Mouse (Mus musculus) stomach, embryonic 16.5 days (tissue): ENCODE measurements around the gene Mdga1. TPM values are rescaled to one million over a fixed set of nuclear protein-coding genes. Genes with fewer than 3 reads are reported as not detected.

Source experiments
- ATAC-seq: fragments of 200-750 bp; cut with Nextera tagmentation; 2 replicates; pipeline ENCODE4 v1.8.0; 2017; ENCODE audit warnings: moderate number of reproducible peaks, moderate TSS enrichment; ENCODE audit not compliant: insufficient read depth, low FRiP score
- H3K27ac ChIP-seq: fragments of 300-500 bp; sonication (generic); 2 replicates; pipeline ENCODE4 v1.5.1; 2014; ENCODE audit warnings: low read length
- H3K27me3 ChIP-seq: fragments of 300-500 bp; sonication (generic); 2 replicates; pipeline ENCODE4 v1.6.1; 2014; ENCODE audit warnings: low read length, control low read depth, mixed read lengths; ENCODE audit not compliant: control insufficient read depth, insufficient read depth
- H3K36me3 ChIP-seq: fragments of 300-500 bp; sonication (generic); 2 replicates; pipeline ENCODE4 v1.6.1; 2014; ENCODE audit warnings: low read length; ENCODE audit not compliant: control insufficient read depth, insufficient read depth
- H3K4me1 ChIP-seq: fragments of 300-500 bp; sonication (generic); 2 replicates; pipeline ENCODE4 v1.6.1; 2014; ENCODE audit warnings: low read length, control low read depth, mixed read lengths; ENCODE audit not compliant: control insufficient read depth, insufficient read depth
- H3K4me2 ChIP-seq: fragments of 300-500 bp; sonication (generic); 2 replicates; pipeline ENCODE4 v1.6.1; 2014; ENCODE audit warnings: low read depth, low read length, mixed read lengths
- H3K4me3 ChIP-seq: fragments of 300-500 bp; sonication (generic); replicated peaks from 2 replicates; pipeline ENCODE4 v1.5.1; 2014; ENCODE audit warnings: mild to moderate bottlenecking, low read length
- H3K9ac ChIP-seq: fragments of 300-500 bp; sonication (generic); 2 replicates; pipeline ENCODE4 v1.6.1; 2014; ENCODE audit warnings: low read length
- H3K9me3 ChIP-seq: fragments of 300-500 bp; sonication (generic); replicated peaks from 2 replicates; pipeline ENCODE4 v1.6.1; 2016; ENCODE audit warnings: low read length, control low read depth; ENCODE audit not compliant: control insufficient read depth
- WGBS: fragments of 180-500 bp; shearing (Covaris S2); extraction: QIAGEN DNeasy Blood & Tissue Kit; methylation state at CpG from one replicate; pipeline ENCODE4 v1.1.7; 2014; 5-methylcytosine and 5-hydroxymethylcytosine counted together
- polyA plus RNA-seq: library from polyadenylated mRNA; unstranded; fragments of >200 nt; fragmentation: Nextera tagmentation; extraction: Ambion mirVana; gene quantifications from 2 replicates; pipeline ENCODE4 v1.2.1, GENCODE M21; 2015

Gene Mdga1
- polyA plus RNA-seq, 1 experiment from 2014 or later = 2.9 TPM

GRCm38 (mm10) chr17:29920089-29920488, 49.8 kb downstream of the Mdga1 start:
- WGBS = 59% methylated on average over 6 of the region's 6 CpGs
- H3K4me2 ChIP-seq = no peak overlapping the region
- no peaks in the 10 kb centered on the region for H3K36me3 ChIP-seq
- no peak overlapping the region for H3K4me3 ChIP-seq
- H3K9ac ChIP-seq = no peak overlapping the region
- no peak overlapping the region for H3K27ac ChIP-seq
- peaks cover 7% of the 10 kb centered on the region for H3K4me1 ChIP-seq
- no peaks in the 10 kb centered on the region for H3K27me3 ChIP-seq
- ATAC-seq = no peak
- no peaks in the 10 kb centered on the region for H3K9me3 ChIP-seq

GRCm38 (mm10) chr17:29919552-29919920, 50.4 kb downstream of the Mdga1 start:
- H3K4me2 ChIP-seq = no peak overlapping the region
- no peak overlapping the region for H3K9ac ChIP-seq
- no peaks in the 10 kb centered on the region for H3K27me3 ChIP-seq
- H3K36me3 ChIP-seq = no peaks in the 10 kb centered on the region
- ATAC-seq = no peak
- H3K27ac ChIP-seq = no peak overlapping the region
- peaks cover 7% of the 10 kb centered on the region for H3K4me1 ChIP-seq
- no peaks in the 10 kb centered on the region for H3K9me3 ChIP-seq
- no peak overlapping the region for H3K4me3 ChIP-seq
- WGBS = 70% methylated on average over 3 of the region's 3 CpGs

GRCm38 (mm10) chr17:29918791-29919551, 50.9 kb downstream of the Mdga1 start:
- no peak for ATAC-seq
- Histone ChIP-seq H3K4me1 (peaks cover 7% of the 10 kb centered on the region), H3K27ac (no peak overlapping the region), H3K9me3 (no peaks in the 10 kb centered on the region), H3K4me2 (no peak overlapping the region), H3K36me3 (no peaks in the 10 kb centered on the region), H3K9ac (no peak overlapping the region), H3K4me3 (no peak overlapping the region), H3K27me3 (no peaks in the 10 kb centered on the region)
- 61% methylated on average over 13 of the region's 13 CpGs for WGBS

DNA sequence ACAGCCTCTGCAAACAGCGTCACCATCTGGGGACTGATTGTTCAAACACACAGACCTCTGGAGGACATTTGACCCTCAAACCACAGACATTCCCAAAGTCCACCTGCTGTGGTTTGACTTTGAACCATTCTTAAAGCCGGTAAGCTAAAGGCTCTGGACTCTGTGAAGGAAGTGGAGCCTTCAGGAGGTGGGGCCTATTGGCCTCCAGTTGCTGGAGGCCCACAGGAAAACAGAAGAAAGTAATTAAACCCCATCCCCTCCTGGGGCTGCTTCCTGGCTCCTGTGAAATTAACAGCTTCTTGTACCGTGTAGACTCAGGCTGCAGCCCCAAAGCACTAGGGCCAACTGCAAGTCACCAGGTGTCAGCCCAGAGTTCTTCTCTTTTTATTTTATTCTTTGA, 52.9 kb downstream of the Mdga1 start:
- WGBS = 19% methylated on average over 3 of the region's 3 CpGs
- Histone ChIP-seq H3K9me3 (no peaks in the 10 kb centered on the region), H3K4me2 (no peak overlapping the region), H3K27ac (no peak overlapping the region), H3K4me3 (no peak overlapping the region), H3K9ac (no peak overlapping the region), H3K36me3 (no peaks in the 10 kb centered on the region), H3K27me3 (no peaks in the 10 kb centered on the region), H3K4me1 (peaks cover 12% of the 10 kb centered on the region)
- no peak for ATAC-seq

GRCm38 (mm10) chr17:29915820-29916219, 54.1 kb downstream of the Mdga1 start:
- Histone ChIP-seq H3K4me3 (no peak overlapping the region), H3K9me3 (no peaks in the 10 kb centered on the region), H3K27me3 (no peaks in the 10 kb centered on the region), H3K9ac (no peak overlapping the region), H3K36me3 (no peaks in the 10 kb centered on the region), H3K4me1 (peaks cover 12% of the 10 kb centered on the region), H3K4me2 (no peak overlapping the region), H3K27ac (no peak overlapping the region)
- 70% methylated on average over 10 of the region's 10 CpGs for WGBS
- ATAC-seq = no peak

DNA sequence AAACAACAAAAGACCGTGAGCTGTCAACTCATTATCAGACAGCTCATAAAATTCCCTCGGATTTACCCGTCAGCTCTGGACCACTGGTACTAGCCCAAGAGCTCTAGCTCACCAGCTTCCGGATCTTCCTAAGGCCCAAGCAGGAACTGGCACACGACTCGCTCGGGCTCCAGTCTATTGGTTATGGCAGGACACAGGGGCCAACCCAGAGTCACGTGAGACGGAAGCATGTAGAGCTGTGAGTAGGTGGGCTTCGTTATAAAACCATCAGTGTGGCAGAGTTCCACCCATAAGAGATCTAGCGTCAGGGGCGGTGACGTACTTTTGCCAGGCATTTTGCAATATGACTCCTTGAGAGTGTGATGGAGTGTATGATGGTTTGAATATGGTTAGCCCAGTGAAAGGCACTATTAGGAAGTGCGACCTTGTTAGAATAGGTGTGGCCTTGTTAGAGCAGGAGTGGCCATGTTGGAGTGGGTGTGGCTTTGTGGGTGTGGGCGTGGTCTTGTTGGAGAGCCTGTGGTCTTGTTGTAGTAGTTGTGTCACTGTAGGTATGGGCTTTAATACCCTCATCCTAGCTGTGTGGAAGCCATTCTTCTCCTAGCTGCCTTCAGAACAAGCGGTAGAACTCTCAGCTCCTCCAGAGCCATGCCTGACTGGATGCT, 56.5 kb downstream of the Mdga1 start:
- H3K4me3 ChIP-seq = no peak overlapping the region
- no peaks in the 10 kb centered on the region for H3K27me3 ChIP-seq
- no peak for ATAC-seq
- no peak overlapping the region for H3K9ac ChIP-seq
- H3K36me3 ChIP-seq = no peaks in the 10 kb centered on the region
- H3K9me3 ChIP-seq = no peaks in the 10 kb centered on the region
- H3K4me2 ChIP-seq = no peak overlapping the region
- H3K27ac ChIP-seq = no peak overlapping the region
- H3K4me1 ChIP-seq = peaks cover 4% of the 10 kb centered on the region; the same call in 1 of the 2 replicates
- WGBS = 89% methylated on average over 16 of the region's 16 CpGs

GRCm38 (mm10) chr17:29912733-29913132, 57.2 kb downstream of the Mdga1 start:
- Histone ChIP-seq H3K9ac (no peak overlapping the region), H3K27ac (no peak overlapping the region), H3K36me3 (no peaks in the 10 kb centered on the region), H3K4me3 (no peak overlapping the region), H3K9me3 (no peaks in the 10 kb centered on the region), H3K4me1 (peaks cover 4% of the 10 kb centered on the region; the same call in 1 of the 2 replicates), H3K4me2 (no peak overlapping the region), H3K27me3 (no peaks in the 10 kb centered on the region)
- 45% methylated on average over 5 of the region's 5 CpGs for WGBS
- no peak for ATAC-seq

GRCm38 (mm10) chr17:29909031-29909430, 60.9 kb downstream of the Mdga1 start:
- no peaks in the 10 kb centered on the region for H3K27me3 ChIP-seq
- no peaks in the 10 kb centered on the region for H3K9me3 ChIP-seq
- no peaks in the 10 kb centered on the region for H3K36me3 ChIP-seq
- no peak overlapping the region for H3K9ac ChIP-seq
- H3K4me1 ChIP-seq = peaks cover 4% of the 10 kb centered on the region; the same call in 1 of the 2 replicates
- no peak overlapping the region for H3K4me3 ChIP-seq
- WGBS = 96% methylated on average over 7 of the region's 7 CpGs
- no peak overlapping the region for H3K27ac ChIP-seq
- ATAC-seq = no peak
- no peak overlapping the region for H3K4me2 ChIP-seq

GRCm38 (mm10) chr17:29904694-29905093, 65.2 kb downstream of the Mdga1 start:
- no peaks in the 10 kb centered on the region for H3K27me3 ChIP-seq
- no peak overlapping the region for H3K27ac ChIP-seq
- no peak overlapping the region for H3K4me3 ChIP-seq
- WGBS = 63% methylated on average over 5 of the region's 5 CpGs
- ATAC-seq = no peak
- H3K9ac ChIP-seq = no peak overlapping the region
- H3K4me1 ChIP-seq = peaks cover 4% of the 10 kb centered on the region; the same call in 1 of the 2 replicates
- H3K36me3 ChIP-seq = no peaks in the 10 kb centered on the region
- no peaks in the 10 kb centered on the region for H3K9me3 ChIP-seq
- H3K4me2 ChIP-seq = no peak overlapping the region
